Mouse (Mus musculus): ENCODE results near the gene Gprc5c.

Gprc5c gene

DNA sequence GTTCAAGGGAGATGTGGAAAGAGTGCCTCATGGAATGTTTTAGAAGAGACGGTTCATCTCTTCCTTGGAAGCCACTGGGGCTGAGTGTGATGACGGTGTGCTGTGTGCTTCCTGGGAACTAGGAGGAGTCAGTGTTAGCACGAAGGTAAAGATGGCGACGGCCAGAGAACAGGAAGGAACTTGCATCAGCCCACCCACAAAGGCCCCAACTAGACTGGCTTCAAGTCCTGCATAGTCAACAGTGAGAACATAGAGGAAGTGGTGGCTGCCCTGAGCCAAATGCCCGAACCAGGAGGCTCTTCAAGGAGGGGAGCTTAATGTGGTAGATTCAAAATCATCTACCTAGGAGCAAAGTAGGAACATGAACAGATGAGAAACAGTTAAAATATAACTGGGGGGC is 66.2 kb downstream of the Gprc5c start:
- no peak for DNase-seq
